Mouse (Mus musculus): ENCODE data around the gene Ahcyl2. TPM values are rescaled to one million over a fixed set of nuclear protein-coding genes. Genes with fewer than 3 reads are reported as not detected.

Gene Ahcyl2
- polyA plus RNA-seq, 1 experiment = 118 TPM

GRCm38 (mm10) chr6:29847643-29848166 is 79.9 kb downstream of the Ahcyl2 start:
- DNase-seq (ENCODE audit: extremely low spot score in 1 of 2, low spot score in 1 of 2) = no peak

GRCm38 (mm10) chr6:29848808-29849207 is 81.0 kb downstream of the Ahcyl2 start:
- no peak for DNase-seq (ENCODE audit: extremely low spot score in 1 of 2, low spot score in 1 of 2)

GRCm38 (mm10) chr6:29850096-29850495 is 82.3 kb downstream of the Ahcyl2 start:
- no peak for DNase-seq (ENCODE audit: extremely low spot score in 1 of 2, low spot score in 1 of 2)

GRCm38 (mm10) chr6:29850747-29851146 is 82.9 kb downstream of the Ahcyl2 start:
- no peak for DNase-seq (ENCODE audit: extremely low spot score in 1 of 2, low spot score in 1 of 2)

GRCm38 (mm10) chr6:29851873-29852272 is 84.1 kb downstream of the Ahcyl2 start:
- DNase-seq (ENCODE audit: extremely low spot score in 1 of 2, low spot score in 1 of 2) = no peak

GRCm38 (mm10) chr6:29853213-29853899 is 85.5 kb downstream of the Ahcyl2 start:
- peak; percentile 49 to 93 for DNase-seq (ENCODE audit: extremely low spot score in 1 of 2, low spot score in 1 of 2)

GRCm38 (mm10) chr6:29853900-29854390 is 86.1 kb downstream of the Ahcyl2 start:
- DNase-seq (ENCODE audit: extremely low spot score in 1 of 2, low spot score in 1 of 2) = no peak

GRCm38 (mm10) chr6:29858619-29859018 is 90.8 kb downstream of the Ahcyl2 start:
- no peak for DNase-seq (ENCODE audit: extremely low spot score in 1 of 2, low spot score in 1 of 2)

GRCm38 (mm10) chr6:29859344-29859743 is 91.5 kb downstream of the Ahcyl2 start:
- no peak for DNase-seq (ENCODE audit: extremely low spot score in 1 of 2, low spot score in 1 of 2)

GRCm38 (mm10) chr6:29860238-29860637 is 92.4 kb downstream of the Ahcyl2 start:
- DNase-seq (ENCODE audit: extremely low spot score in 1 of 2, low spot score in 1 of 2) = no peak

GRCm38 (mm10) chr6:29864926-29865325 is 97.1 kb downstream of the Ahcyl2 start:
- no peak for DNase-seq (ENCODE audit: extremely low spot score in 1 of 2, low spot score in 1 of 2)

GRCm38 (mm10) chr6:29866935-29867724 is 99.3 kb downstream of the Ahcyl2 start:
- DNase-seq (ENCODE audit: extremely low spot score in 1 of 2, low spot score in 1 of 2) = no peak

- no peak for DNase-seq (ENCODE audit: extremely low spot score in 1 of 2, low spot score in 1 of 2)
Measured at GRCm38 (mm10) chr6:29868341-29868895, 100.6 kb downstream of the Ahcyl2 start.

GRCm38 (mm10) chr6:29873654-29874053 is 105.8 kb downstream of the Ahcyl2 start:
- no peak for DNase-seq (ENCODE audit: extremely low spot score in 1 of 2, low spot score in 1 of 2)

- DNase-seq (ENCODE audit: extremely low spot score in 1 of 2, low spot score in 1 of 2) = no peak
Measured at GRCm38 (mm10) chr6:29875576-29875975, 107.8 kb downstream of the Ahcyl2 start.

GRCm38 (mm10) chr6:29876782-29877181 is 109.0 kb downstream of the Ahcyl2 start:
- DNase-seq (ENCODE audit: extremely low spot score in 1 of 2, low spot score in 1 of 2) = no peak

GRCm38 (mm10) chr6:29879579-29879978 is 111.8 kb downstream of the Ahcyl2 start:
- DNase-seq (ENCODE audit: extremely low spot score in 1 of 2, low spot score in 1 of 2) = no peak

GRCm38 (mm10) chr6:29880796-29881195 is 113.0 kb downstream of the Ahcyl2 start:
- no peak for DNase-seq (ENCODE audit: extremely low spot score in 1 of 2, low spot score in 1 of 2)

- no peak for DNase-seq (ENCODE audit: extremely low spot score in 1 of 2, low spot score in 1 of 2)
Measured at GRCm38 (mm10) chr6:29881936-29882335, 114.1 kb downstream of the Ahcyl2 start.

GRCm38 (mm10) chr6:29882870-29883269 is 115.1 kb downstream of the Ahcyl2 start:
- DNase-seq (ENCODE audit: extremely low spot score in 1 of 2, low spot score in 1 of 2) = peak; percentile 31 to 56

- DNase-seq (ENCODE audit: extremely low spot score in 1 of 2, low spot score in 1 of 2) = peak; percentile 61 to 82
Measured at GRCm38 (mm10) chr6:29891151-29891550, 123.3 kb downstream of the Ahcyl2 start.
